Mouse (Mus musculus) intestine, embryonic 14.5 days (tissue): ENCODE results near the gene Aif1l. TPM values are rescaled to one million over a fixed set of nuclear protein-coding genes. Genes with fewer than 3 reads are reported as not detected.
A peak's percentile ranks its signal among the peaks of the same experiment; 100 is the strongest.

Source experiments
- ATAC-seq: fragments of 200-750 bp; cut with Nextera tagmentation; replicated peaks from 2 replicates; pipeline ENCODE4 v1.8.0; 2017; ENCODE audit warnings: low read depth, moderate number of reproducible peaks, moderate TSS enrichment, moderate library complexity; ENCODE audit not compliant: low FRiP score, low TSS enrichment
- DNase-seq: peaks from one replicate; pipeline ENCODE4 v3.0.0-alpha.2; 2018; ENCODE audit warnings: low spot score
- H3K27ac ChIP-seq: fragments of 300-500 bp; sonication (generic); 2 replicates; pipeline ENCODE4 v1.5.1; 2014; ENCODE audit warnings: low read depth, mild to moderate bottlenecking, control low read depth
- H3K27me3 ChIP-seq: fragments of 300-500 bp; sonication (generic); replicated peaks from 2 replicates; pipeline ENCODE4 v1.6.1; 2014; ENCODE audit warnings: low read length, control low read depth; ENCODE audit not compliant: control insufficient read depth, insufficient read depth
- H3K36me3 ChIP-seq: fragments of 300-500 bp; sonication (generic); 2 replicates; pipeline ENCODE4 v1.6.1; 2014; ENCODE audit warnings: low read length, control low read depth; ENCODE audit not compliant: control insufficient read depth, insufficient read depth
- H3K4me1 ChIP-seq: fragments of 300-500 bp; sonication (generic); replicated peaks from 2 replicates; pipeline ENCODE4 v1.6.1; 2014; ENCODE audit warnings: low read length, control low read depth, mixed read lengths; ENCODE audit not compliant: control insufficient read depth, insufficient read depth
- H3K4me2 ChIP-seq: fragments of 300-500 bp; sonication (generic); 2 replicates; pipeline ENCODE4 v1.6.1; 2014; ENCODE audit warnings: low read length
- H3K4me3 ChIP-seq: fragments of 300-500 bp; sonication (generic); 2 replicates; pipeline ENCODE4 v1.5.1; 2014; ENCODE audit warnings: low read depth, low read length, control low read depth, mixed read lengths
- H3K9ac ChIP-seq: fragments of 300-500 bp; sonication (generic); 2 replicates; pipeline ENCODE4 v1.6.1; 2014; ENCODE audit warnings: mild to moderate bottlenecking, low read length
- H3K9me3 ChIP-seq: fragments of 300-500 bp; sonication (generic); 2 replicates; pipeline ENCODE4 v1.6.1; 2016; ENCODE audit warnings: low read length, control low read depth; ENCODE audit not compliant: control insufficient read depth
- WGBS: fragments of 180-500 bp; shearing (Covaris S2); extraction: QIAGEN DNeasy Blood & Tissue Kit; methylation state at CpG from one replicate; pipeline ENCODE4 v1.1.7; 2014; 5-methylcytosine and 5-hydroxymethylcytosine counted together
- polyA plus RNA-seq: library from polyadenylated mRNA; unstranded; fragments of >200 nt; fragmentation: Nextera tagmentation; extraction: Ambion mirVana; gene quantifications from 2 replicates; pipeline ENCODE4 v1.2.1, GENCODE M21; 2014

Gene Aif1l
- polyA plus RNA-seq, 1 experiment from 2014 or later = 20.2 TPM

- H3K27ac ChIP-seq = no peak overlapping the region
- peaks cover 11% of the 10 kb centered on the region; the same call in 1 of the 2 replicates for H3K36me3 ChIP-seq
- no peak for ATAC-seq
- no peak for DNase-seq
- H3K9ac ChIP-seq = no peak overlapping the region
- 62% methylated on average over 8 of the region's 8 CpGs for WGBS
- H3K4me1 ChIP-seq = no peaks in the 10 kb centered on the region
- no peaks in the 10 kb centered on the region for H3K27me3 ChIP-seq
- H3K9me3 ChIP-seq = no peaks in the 10 kb centered on the region
- H3K4me2 ChIP-seq = no peak overlapping the region
- H3K4me3 ChIP-seq = no peak overlapping the region
These were observed 16.9 kb downstream of the Aif1l start for GRCm38 (mm10) chr2:31966801-31967200.

GRCm38 (mm10) chr2:31972589-31972988 is 22.6 kb downstream of the Aif1l start:
- no peak overlapping the region for H3K27ac ChIP-seq
- no peak overlapping the region for H3K9ac ChIP-seq
- peaks cover 9% of the 10 kb centered on the region for H3K4me1 ChIP-seq
- WGBS = 81% methylated on average over 4 of the region's 4 CpGs
- H3K4me3 ChIP-seq = no peak overlapping the region
- no peak for DNase-seq
- H3K36me3 ChIP-seq = peaks cover 25% of the 10 kb centered on the region
- no peaks in the 10 kb centered on the region for H3K9me3 ChIP-seq
- H3K27me3 ChIP-seq = no peaks in the 10 kb centered on the region
- H3K4me2 ChIP-seq = no peak overlapping the region
- no peak for ATAC-seq

GRCm38 (mm10) chr2:31974141-31974808 is 24.3 kb downstream of the Aif1l start, which contains the start of gene Nup214:
Nup214 (plus strand) TSS chr2:31974436.
- Histone ChIP-seq H3K4me3 (peak within 1 kb of the TSS; percentile 99), H3K4me1 (peaks cover 9% of the 10 kb centered on the region), H3K36me3 (peaks cover 42% of the 10 kb centered on the region), H3K4me2 (peak within 1 kb of the TSS; percentile 98), H3K27me3 (no peaks in the 10 kb centered on the region), H3K27ac (peak within 1 kb of the TSS; percentile 69; the same call in 1 of the 2 replicates), H3K9ac (peak within 1 kb of the TSS; percentile 94), H3K9me3 (no peaks in the 10 kb centered on the region)
- WGBS = under 1% methylated on average over 60 of the region's 60 CpGs
- DNase-seq (peak; percentile 100), ATAC-seq (peak; percentile 99)

- Histone ChIP-seq H3K9me3 (no peaks in the 10 kb centered on the region), H3K9ac (peak overlapping the region; percentile 94), H3K36me3 (peaks cover 43% of the 10 kb centered on the region), H3K27ac (peak overlapping the region; percentile 57; the same call in 1 of the 2 replicates), H3K4me3 (peak overlapping the region; percentile 99), H3K4me2 (peak overlapping the region; percentile 98), H3K4me1 (peaks cover 9% of the 10 kb centered on the region), H3K27me3 (no peaks in the 10 kb centered on the region)
- 9% methylated on average over 13 of the region's 13 CpGs for WGBS
- ATAC-seq (no peak), DNase-seq (no peak)
These were observed 25.0 kb downstream of the Aif1l start for GRCm38 (mm10) chr2:31974809-31975371.

- 96% methylated on average over 1 of the region's 1 CpGs for WGBS
These were observed 37.8 kb downstream of the Aif1l start for GRCm38 (mm10) chr2:31987774-31988173.

GRCm38 (mm10) chr2:31990961-31991360 is 41.0 kb downstream of the Aif1l start:
- no peak for DNase-seq
- H3K4me2 ChIP-seq = no peak overlapping the region
- ATAC-seq = no peak
- H3K9ac ChIP-seq = no peak overlapping the region
- H3K27ac ChIP-seq = no peak overlapping the region
- no peaks in the 10 kb centered on the region for H3K27me3 ChIP-seq
- peaks cover 97% of the 10 kb centered on the region for H3K36me3 ChIP-seq
- no peaks in the 10 kb centered on the region for H3K4me1 ChIP-seq
- H3K4me3 ChIP-seq = no peak overlapping the region
- no peaks in the 10 kb centered on the region for H3K9me3 ChIP-seq
- WGBS = 96% methylated on average over 4 of the region's 4 CpGs

More at GRCm38 (mm10) chr2:31987774-31988173, 37.8 kb downstream of the Aif1l start:
- Histone ChIP-seq H3K9me3 (no peaks in the 10 kb centered on the region), H3K4me2 (no peak overlapping the region), H3K27ac (no peak overlapping the region), H3K36me3 (peaks cover 100% of the 10 kb centered on the region), H3K4me1 (no peaks in the 10 kb centered on the region), H3K4me3 (no peak overlapping the region), H3K27me3 (no peaks in the 10 kb centered on the region), H3K9ac (no peak overlapping the region)
- ATAC-seq (no peak), DNase-seq (no peak)

- WGBS = 95% methylated on average over 9 of the region's 9 CpGs
- H3K27ac ChIP-seq = no peak overlapping the region
- no peaks in the 10 kb centered on the region for H3K4me1 ChIP-seq
- H3K27me3 ChIP-seq = no peaks in the 10 kb centered on the region
- ATAC-seq = no peak
- H3K36me3 ChIP-seq = peaks cover 96% of the 10 kb centered on the region
- no peak overlapping the region for H3K4me3 ChIP-seq
- no peaks in the 10 kb centered on the region for H3K9me3 ChIP-seq
- no peak overlapping the region for H3K9ac ChIP-seq
- no peak overlapping the region for H3K4me2 ChIP-seq
- DNase-seq = no peak
These were observed 45.0 kb downstream of the Aif1l start for GRCm38 (mm10) chr2:31994896-31995295.

- 95% methylated on average over 13 of the region's 13 CpGs for WGBS
- no peak overlapping the region for H3K4me2 ChIP-seq
- H3K4me1 ChIP-seq = no peaks in the 10 kb centered on the region
- no peak for DNase-seq
- peaks cover 95% of the 10 kb centered on the region for H3K36me3 ChIP-seq
- H3K27ac ChIP-seq = no peak overlapping the region
- no peak overlapping the region for H3K4me3 ChIP-seq
- H3K27me3 ChIP-seq = no peaks in the 10 kb centered on the region
- no peak overlapping the region for H3K9ac ChIP-seq
- H3K9me3 ChIP-seq = no peaks in the 10 kb centered on the region
- no peak for ATAC-seq
These were observed 46.1 kb downstream of the Aif1l start for GRCm38 (mm10) chr2:31996060-31996459.

GRCm38 (mm10) chr2:31997539-31997938 is 47.6 kb downstream of the Aif1l start:
- Histone ChIP-seq H3K27me3 (no peaks in the 10 kb centered on the region), H3K4me1 (no peaks in the 10 kb centered on the region), H3K36me3 (peaks cover 87% of the 10 kb centered on the region), H3K9ac (no peak overlapping the region), H3K4me3 (no peak overlapping the region), H3K4me2 (no peak overlapping the region), H3K27ac (no peak overlapping the region), H3K9me3 (no peaks in the 10 kb centered on the region)
- 93% methylated on average over 5 of the region's 5 CpGs for WGBS
- no peak for ATAC-seq
- DNase-seq = no peak
